Mouse (Mus musculus) testis, adult 2 months (tissue): ENCODE measurements around the gene Golph3. TPM values are rescaled to one million over a fixed set of nuclear protein-coding genes. Genes with fewer than 3 reads are reported as not detected.

ENCODE experiments used
- H3K27ac ChIP-seq: fragments of 200-500 bp; 2 replicates; pipeline ENCODE4 v1.5.1; 2012; ENCODE audit warnings: low read depth, low read length; ENCODE audit not compliant: control insufficient read depth, insufficient read depth
- H3K27me3 ChIP-seq: fragments of 200-500 bp; 2 replicates; pipeline ENCODE4 v1.6.1; 2012; ENCODE audit warnings: mild to moderate bottlenecking, low read length, moderate library complexity; ENCODE audit not compliant: control insufficient read depth, insufficient read depth
- H3K36me3 ChIP-seq: fragments of 200-500 bp; 2 replicates; pipeline ENCODE4 v1.6.1; 2012; ENCODE audit warnings: mild to moderate bottlenecking, low read length; ENCODE audit not compliant: control insufficient read depth, insufficient read depth
- H3K4me1 ChIP-seq: fragments of 200-500 bp; 2 replicates; pipeline ENCODE4 v1.6.1; 2012; ENCODE audit warnings: low read length; ENCODE audit not compliant: control insufficient read depth, insufficient read depth
- H3K4me3 ChIP-seq: fragments of 200-500 bp; 2 replicates; pipeline ENCODE4 v1.5.1; 2012; ENCODE audit warnings: low read depth, mild to moderate bottlenecking, low read length, moderate library complexity, mixed read lengths; ENCODE audit not compliant: control insufficient read depth
- CTCF ChIP-seq: fragments of 200-500 bp; IDR thresholded peaks from 2 replicates; pipeline ENCODE4 v1.5.1; 2012; ENCODE audit warnings: low read depth, mild to moderate bottlenecking, inconsistent platforms, low read length, moderate library complexity; ENCODE audit not compliant: control insufficient read depth, insufficient read depth, insufficient replicate concordance
- POLR2A ChIP-seq: fragments of 200-500 bp; IDR thresholded peaks from 2 replicates; pipeline ENCODE4 v1.6.1; 2012; ENCODE audit warnings: low read depth, mild to moderate bottlenecking, inconsistent platforms, low read length, moderate library complexity; ENCODE audit not compliant: control insufficient read depth
- polyA plus RNA-seq: library from polyadenylated mRNA; depleted of rRNA; stranded (reverse); fragments of >200 nt; gene quantifications from 2 replicates; pipeline ENCODE4 v1.2.3, GENCODE M21; 2012

Gene Golph3
- polyA plus RNA-seq, 1 experiment: 36.3 TPM

- Histone ChIP-seq H3K27me3 (no peaks in the 10 kb centered on the region), H3K4me3 (no peak overlapping the region), H3K27ac (no peak overlapping the region), H3K36me3 (no peaks in the 10 kb centered on the region), H3K4me1 (peaks cover 2% of the 10 kb centered on the region; the same call in 1 of the 2 replicates)
- TF ChIP-seq CTCF: no peak
- TF ChIP-seq POLR2A: no peak
Observed at GRCm38 (mm10) chr15:12308539-12308938, 12.7 kb upstream of the Golph3 start.

GRCm38 (mm10) chr15:12310676-12311075 is 10.6 kb upstream of the Golph3 start:
- H3K27ac ChIP-seq: no peak overlapping the region
- no peaks in the 10 kb centered on the region for H3K36me3 ChIP-seq
- TF ChIP-seq POLR2A (no peak), CTCF (no peak)
- H3K4me3 ChIP-seq: peak overlapping the region; percentile 49
- peaks cover 2% of the 10 kb centered on the region; the same call in 1 of the 2 replicates for H3K4me1 ChIP-seq
- H3K27me3 ChIP-seq: no peaks in the 10 kb centered on the region

GRCm38 (mm10) chr15:12311465-12311864 is 9.8 kb upstream of the Golph3 start:
- peak; percentile 27; the same call in 1 of the 2 replicates for TF ChIP-seq POLR2A
- TF ChIP-seq CTCF: no peak
- Histone ChIP-seq H3K27me3 (no peaks in the 10 kb centered on the region), H3K36me3 (no peaks in the 10 kb centered on the region), H3K27ac (no peak overlapping the region), H3K4me1 (peaks cover 2% of the 10 kb centered on the region; the same call in 1 of the 2 replicates), H3K4me3 (peak overlapping the region; percentile 76)

GRCm38 (mm10) chr15:12313255-12313654 is 8.0 kb upstream of the Golph3 start:
- TF ChIP-seq CTCF (no peak), POLR2A (no peak)
- no peaks in the 10 kb centered on the region for H3K36me3 ChIP-seq
- peaks cover 2% of the 10 kb centered on the region; the same call in 1 of the 2 replicates for H3K4me1 ChIP-seq
- H3K4me3 ChIP-seq: peak overlapping the region; percentile 59
- no peaks in the 10 kb centered on the region for H3K27me3 ChIP-seq
- H3K27ac ChIP-seq: no peak overlapping the region

GRCm38 (mm10) chr15:12314584-12314983 is 6.7 kb upstream of the Golph3 start:
- no peak for TF ChIP-seq CTCF
- no peak for TF ChIP-seq POLR2A
- Histone ChIP-seq H3K4me3 (no peak overlapping the region), H3K27ac (no peak overlapping the region), H3K27me3 (no peaks in the 10 kb centered on the region), H3K36me3 (no peaks in the 10 kb centered on the region), H3K4me1 (peaks cover 2% of the 10 kb centered on the region; the same call in 1 of the 2 replicates)

- Histone ChIP-seq H3K4me1 (peaks cover 5% of the 10 kb centered on the region; the same call in 1 of the 2 replicates), H3K4me3 (no peak overlapping the region), H3K27ac (no peak overlapping the region), H3K36me3 (no peaks in the 10 kb centered on the region), H3K27me3 (no peaks in the 10 kb centered on the region)
- TF ChIP-seq CTCF: no peak
- TF ChIP-seq POLR2A: no peak
Observed at GRCm38 (mm10) chr15:12315996-12316395, 5.3 kb upstream of the Golph3 start.

GRCm38 (mm10) chr15:12317290-12317689 is 4.0 kb upstream of the Golph3 start:
- TF ChIP-seq POLR2A (no peak), CTCF (no peak)
- Histone ChIP-seq H3K36me3 (no peaks in the 10 kb centered on the region), H3K4me1 (peaks cover 3% of the 10 kb centered on the region; the same call in 1 of the 2 replicates), H3K27me3 (no peaks in the 10 kb centered on the region), H3K4me3 (no peak overlapping the region), H3K27ac (no peak overlapping the region)
